Mouse (Mus musculus) natural killer cell, adult 2 months (primary cell): Measurements from ENCODE around the gene Tas2r140.

Experiments used
- DNase-seq, 2 experiments: peaks; one replicate each; pipeline ENCODE4 v3.0.0; 2022; ENCODE audit warnings: low spot score in 2 of 2

The Tas2r140 gene

GRCm38 (mm10) chr6:133055716-133056115 is at the start of gene Tas2r140:
Gene Tas2r140 (minus strand): TSS chr6:133055816.
- DNase-seq = no peak

GRCm38 (mm10) chr6:133104609-133104921 is 48.9 kb upstream of the Tas2r140 start, which contains the start of gene Smim10l1:
Gene Smim10l1 (plus strand): TSS chr6:133104909.
- no peak for DNase-seq

- DNase-seq = no peak
Observed at GRCm38 (mm10) chr6:133102430-133102829, 46.8 kb upstream of the Tas2r140 start.

GRCm38 (mm10) chr6:133092226-133092625 is 36.6 kb upstream of the Tas2r140 start:
- no peak for DNase-seq

- no peak for DNase-seq
Observed at GRCm38 (mm10) chr6:133037001-133037400, 18.6 kb downstream of the Tas2r140 start, which contains the start of gene Tas2r103. Gene Tas2r103 (minus strand): TSS chr6:133037101.
